Mouse (Mus musculus): ENCODE results near the gene Krt9. TPM values are rescaled to one million over a fixed set of nuclear protein-coding genes. Genes with fewer than 3 reads are reported as not detected.

Gene Krt9
- polyA plus RNA-seq, 2 experiments = not detected

DNA sequence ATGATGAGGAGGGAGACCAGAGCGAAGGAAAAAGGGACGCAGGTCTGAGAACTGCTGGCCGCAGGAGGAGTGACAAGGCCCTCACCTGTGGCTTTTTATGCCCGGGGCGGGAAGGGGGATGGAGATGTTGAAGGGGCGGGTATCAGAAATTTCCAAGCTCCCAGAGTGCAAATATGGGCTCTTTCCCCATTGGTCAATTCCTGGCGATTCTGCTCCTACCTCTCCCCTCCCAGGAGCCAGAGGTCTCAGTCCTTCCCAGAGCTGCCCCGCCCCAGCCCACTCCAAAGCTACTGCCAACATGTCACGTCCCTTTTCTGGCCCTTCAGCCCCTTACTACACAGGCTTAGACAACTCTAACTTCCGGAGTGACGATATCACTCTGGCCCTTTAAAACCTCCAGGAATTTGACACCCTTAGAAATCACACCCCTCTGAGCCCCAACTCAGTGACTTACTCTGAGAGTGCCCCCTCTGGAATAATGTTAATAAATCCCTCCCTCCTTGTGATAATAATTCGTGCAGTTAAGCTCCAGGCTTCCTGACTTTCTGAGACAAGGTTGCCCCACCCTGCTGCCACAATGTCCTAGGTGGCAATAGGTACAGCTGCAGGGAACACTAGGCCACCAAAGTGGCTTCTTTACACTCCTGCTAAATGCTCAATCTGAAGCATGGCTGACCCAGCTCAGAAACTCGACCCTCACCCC lies 47.0 kb downstream of the Krt9 start:
- DNase-seq (ENCODE audit: low read depth in 3 of 3, low spot score in 3 of 3) = no peak
- Histone ChIP-seq H3K36me3 (replicated peaks; ENCODE audit: control insufficient read depth, insufficient read depth, low read depth) (no peaks in the 10 kb centered on the region), H3K4me1 (replicated peaks; ENCODE audit: control insufficient read depth in 2 of 2, insufficient read depth in 2 of 2, low read length in 1 of 2) (no peaks in the 10 kb centered on the region), H3K27me3 (ENCODE audit: control insufficient read depth, insufficient read depth, low read length) (peaks cover 11% of the 10 kb centered on the region), H3K4me3 (ENCODE audit: insufficient read depth in 1 of 2, low read depth in 2 of 2, low read length in 2 of 2) (no peak overlapping the region), H3K9me3 (ENCODE audit: control insufficient read depth, low read length) (no peaks in the 10 kb centered on the region), H3K4me2 (ENCODE audit: low read depth) (no peak overlapping the region; the same call in 1 of the 2 replicates), H3K27ac (no peak overlapping the region), H3K9ac (replicated peaks) (no peak overlapping the region)
- no peak for TF ChIP-seq EP300 (IDR thresholded peaks at IDR 0.05; ENCODE audit: low read depth)
- no peak for TF ChIP-seq CTCF (IDR thresholded peaks at IDR 0.05; ENCODE audit: low read depth)
- ATAC-seq (ENCODE audit: insufficient read depth) = no peak
- 2% methylated on average over 13 of the region's 13 CpGs for WGBS (ENCODE audit: insufficient replicate concordance)

DNA sequence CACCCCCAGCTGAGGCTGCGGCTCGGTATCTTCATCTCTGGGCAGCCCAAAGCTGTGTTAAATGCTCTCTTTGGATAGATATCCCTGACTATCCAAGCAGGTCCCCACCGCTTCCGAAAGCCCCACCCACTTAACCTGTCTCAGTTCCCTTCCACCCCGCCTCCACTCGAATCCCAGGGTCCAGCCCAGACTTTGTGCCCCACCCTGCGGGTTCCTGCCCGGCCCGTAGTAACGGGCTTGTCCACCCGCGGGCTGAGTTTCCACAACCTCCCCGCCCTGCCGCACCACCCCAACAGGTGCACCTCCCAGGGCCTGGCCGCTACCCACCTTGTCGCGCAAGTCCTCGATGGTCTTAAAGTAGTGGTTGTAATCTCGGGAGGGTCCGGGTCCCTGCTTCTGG lies 47.9 kb downstream of the Krt9 start:
- DNase-seq (ENCODE audit: low read depth in 3 of 3, low spot score in 3 of 3) (no peak), ATAC-seq (ENCODE audit: insufficient read depth) (no peak)
- no peaks in the 10 kb centered on the region for H3K9me3 ChIP-seq (ENCODE audit: control insufficient read depth, low read length)
- no peak overlapping the region for H3K4me3 ChIP-seq (ENCODE audit: insufficient read depth in 1 of 2, low read depth in 2 of 2, low read length in 2 of 2)
- no peaks in the 10 kb centered on the region for H3K36me3 ChIP-seq (replicated peaks; ENCODE audit: control insufficient read depth, insufficient read depth, low read depth)
- H3K4me2 ChIP-seq (ENCODE audit: low read depth) = peak overlapping the region; percentile 15; the same call in 1 of the 2 replicates
- WGBS (ENCODE audit: insufficient replicate concordance) = 5% methylated on average over 20 of the region's 20 CpGs
- H3K4me1 ChIP-seq (replicated peaks; ENCODE audit: control insufficient read depth in 2 of 2, insufficient read depth in 2 of 2, low read length in 1 of 2) = no peaks in the 10 kb centered on the region
- H3K27me3 ChIP-seq (ENCODE audit: control insufficient read depth, insufficient read depth, low read length) = peaks cover 11% of the 10 kb centered on the region
- TF ChIP-seq EP300 (IDR thresholded peaks at IDR 0.05; ENCODE audit: low read depth) (no peak), CTCF (IDR thresholded peaks at IDR 0.05; ENCODE audit: low read depth) (no peak)
- H3K27ac ChIP-seq = no peak overlapping the region
- no peak overlapping the region for H3K9ac ChIP-seq (replicated peaks)

DNA sequence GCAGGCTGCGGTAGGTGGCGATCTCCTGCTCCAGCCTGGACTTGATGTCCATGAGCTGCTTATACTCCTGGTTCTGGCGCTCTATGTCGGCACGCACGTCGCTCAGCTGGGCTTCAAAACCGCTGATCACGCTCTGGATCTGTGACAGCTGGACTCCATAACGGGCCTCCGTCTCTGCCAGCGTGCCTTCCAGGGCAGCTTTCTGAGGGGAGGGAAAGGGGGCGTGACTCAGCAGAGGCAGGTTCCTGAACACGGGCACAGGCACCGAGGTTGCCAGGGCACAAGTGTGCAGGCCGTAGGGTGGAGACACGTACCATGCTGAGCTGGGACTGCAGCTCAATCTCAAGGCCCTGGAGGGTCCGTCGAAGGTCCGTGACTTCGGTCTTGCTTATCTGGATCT lies 52.1 kb downstream of the Krt9 start:
- Histone ChIP-seq H3K4me1 (replicated peaks; ENCODE audit: control insufficient read depth in 2 of 2, insufficient read depth in 2 of 2, low read length in 1 of 2) (no peaks in the 10 kb centered on the region), H3K4me3 (ENCODE audit: insufficient read depth in 1 of 2, low read depth in 2 of 2, low read length in 2 of 2) (no peak overlapping the region), H3K9me3 (ENCODE audit: control insufficient read depth, low read length) (no peaks in the 10 kb centered on the region), H3K4me2 (ENCODE audit: low read depth) (no peak overlapping the region), H3K27ac (no peak overlapping the region), H3K9ac (replicated peaks) (no peak overlapping the region), H3K36me3 (replicated peaks; ENCODE audit: control insufficient read depth, insufficient read depth, low read depth) (no peaks in the 10 kb centered on the region), H3K27me3 (ENCODE audit: control insufficient read depth, insufficient read depth, low read length) (peaks cover 11% of the 10 kb centered on the region)
- no peak for DNase-seq (ENCODE audit: low read depth in 3 of 3, low spot score in 3 of 3)
- WGBS (ENCODE audit: insufficient replicate concordance) = 80% methylated on average over 21 of the region's 21 CpGs
- no peak for ATAC-seq (ENCODE audit: insufficient read depth)
- TF ChIP-seq CTCF (IDR thresholded peaks at IDR 0.05; ENCODE audit: low read depth) (no peak), EP300 (IDR thresholded peaks at IDR 0.05; ENCODE audit: low read depth) (no peak)

DNA sequence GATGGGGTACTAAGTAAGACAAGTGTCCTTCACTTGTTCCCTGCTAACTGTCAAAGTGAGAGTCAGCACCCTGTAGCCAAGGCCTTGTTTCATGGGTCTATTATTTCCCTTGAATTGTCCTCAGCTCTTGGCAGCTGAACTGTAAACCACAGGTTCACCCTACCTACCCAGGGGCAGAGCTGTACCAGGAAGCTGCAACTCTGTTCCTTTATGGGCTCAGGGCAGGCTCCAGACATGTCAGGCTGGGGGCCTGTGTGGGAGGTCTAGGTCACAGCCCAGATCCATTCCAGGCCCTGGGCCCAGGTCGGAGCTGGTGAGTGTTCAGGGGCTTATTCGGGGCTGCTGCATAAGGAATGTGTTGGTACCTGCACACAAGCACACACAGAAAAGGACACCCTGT lies 53.7 kb downstream of the Krt9 start:
- Histone ChIP-seq H3K4me1 (replicated peaks; ENCODE audit: control insufficient read depth in 2 of 2, insufficient read depth in 2 of 2, low read length in 1 of 2) (no peaks in the 10 kb centered on the region), H3K36me3 (replicated peaks; ENCODE audit: control insufficient read depth, insufficient read depth, low read depth) (no peaks in the 10 kb centered on the region), H3K27me3 (ENCODE audit: control insufficient read depth, insufficient read depth, low read length) (no peaks in the 10 kb centered on the region), H3K9me3 (ENCODE audit: control insufficient read depth, low read length) (no peaks in the 10 kb centered on the region), H3K9ac (replicated peaks) (no peak overlapping the region), H3K27ac (no peak overlapping the region), H3K4me2 (ENCODE audit: low read depth) (no peak overlapping the region), H3K4me3 (ENCODE audit: insufficient read depth in 1 of 2, low read depth in 2 of 2, low read length in 2 of 2) (no peak overlapping the region)
- TF ChIP-seq EP300 (IDR thresholded peaks at IDR 0.05; ENCODE audit: low read depth) = no peak
- TF ChIP-seq CTCF (IDR thresholded peaks at IDR 0.05; ENCODE audit: low read depth) = no peak
- DNase-seq (ENCODE audit: low read depth in 3 of 3, low spot score in 3 of 3) (no peak), ATAC-seq (ENCODE audit: insufficient read depth) (no peak)
- 50% methylated on average over 2 of the region's 2 CpGs for WGBS (ENCODE audit: insufficient replicate concordance)

DNA sequence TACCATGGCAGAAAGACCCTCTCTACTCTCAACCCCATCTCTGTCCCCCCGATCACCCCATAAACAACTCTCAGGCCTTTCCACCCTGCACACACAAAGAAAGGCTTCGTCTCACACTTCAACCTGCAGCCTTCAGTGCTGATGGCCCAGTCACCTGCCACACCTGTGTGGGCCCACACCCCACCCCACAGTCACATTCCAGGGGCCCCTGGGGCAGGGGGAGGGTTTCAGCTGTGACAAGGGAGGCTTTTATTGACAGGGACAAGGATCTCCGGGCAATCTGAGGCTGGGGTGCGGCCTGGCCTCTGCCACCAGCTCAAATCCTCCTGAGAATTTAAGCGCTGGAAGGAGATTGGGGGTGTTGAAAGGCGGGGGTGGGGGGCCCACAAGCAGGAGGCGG lies 54.2 kb downstream of the Krt9 start:
- Histone ChIP-seq H3K27ac (no peak overlapping the region), H3K4me2 (ENCODE audit: low read depth) (no peak overlapping the region), H3K4me3 (ENCODE audit: insufficient read depth in 1 of 2, low read depth in 2 of 2, low read length in 2 of 2) (no peak overlapping the region), H3K27me3 (ENCODE audit: control insufficient read depth, insufficient read depth, low read length) (no peaks in the 10 kb centered on the region), H3K9me3 (ENCODE audit: control insufficient read depth, low read length) (no peaks in the 10 kb centered on the region), H3K4me1 (replicated peaks; ENCODE audit: control insufficient read depth in 2 of 2, insufficient read depth in 2 of 2, low read length in 1 of 2) (no peaks in the 10 kb centered on the region), H3K9ac (replicated peaks) (no peak overlapping the region), H3K36me3 (replicated peaks; ENCODE audit: control insufficient read depth, insufficient read depth, low read depth) (no peaks in the 10 kb centered on the region)
- WGBS (ENCODE audit: insufficient replicate concordance) = 50% methylated on average over 7 of the region's 7 CpGs
- DNase-seq (ENCODE audit: low read depth in 3 of 3, low spot score in 3 of 3) (no peak), ATAC-seq (ENCODE audit: insufficient read depth) (no peak)
- no peak for TF ChIP-seq EP300 (IDR thresholded peaks at IDR 0.05; ENCODE audit: low read depth)
- TF ChIP-seq CTCF (IDR thresholded peaks at IDR 0.05; ENCODE audit: low read depth) = no peak
